Mouse (Mus musculus) neural tube, embryonic 12.5 days (tissue): ENCODE measurements at regions not wholly inside any gene's neighbourhood (a gene's known extent, or its start where the extent isn't known, plus 50 kb on each side); places are given as distances from the start of the nearest gene placed in this dataset.

Source experiments
- ATAC-seq: fragments of 200-750 bp; cut with Nextera tagmentation; 2 replicates; pipeline ENCODE4 v1.8.0; 2017; ENCODE audit warnings: low read depth, mild to moderate bottlenecking, moderate TSS enrichment, moderate library complexity; ENCODE audit not compliant: low FRiP score
- H3K27ac ChIP-seq: fragments of 300-500 bp; sonication (generic); 2 replicates; pipeline ENCODE4 v1.5.1; 2016
- H3K27me3 ChIP-seq: fragments of 300-500 bp; sonication (generic); replicated peaks from 2 replicates; pipeline ENCODE4 v1.6.1; 2016; ENCODE audit warnings: mild to moderate bottlenecking
- H3K36me3 ChIP-seq: fragments of 300-500 bp; sonication (generic); 2 replicates; pipeline ENCODE4 v1.6.1; 2016; ENCODE audit warnings: mild to moderate bottlenecking
- H3K4me1 ChIP-seq: fragments of 300-500 bp; sonication (generic); 2 replicates; pipeline ENCODE4 v1.6.1; 2016
- H3K4me2 ChIP-seq: fragments of 300-500 bp; sonication (generic); replicated peaks from 2 replicates; pipeline ENCODE4 v1.6.1; 2016; ENCODE audit warnings: mild to moderate bottlenecking
- H3K4me3 ChIP-seq: fragments of 300-500 bp; sonication (generic); 2 replicates; pipeline ENCODE4 v1.5.1; 2016
- H3K9ac ChIP-seq: fragments of 300-500 bp; sonication (generic); 2 replicates; pipeline ENCODE4 v1.6.1; 2016; ENCODE audit warnings: mild to moderate bottlenecking
- H3K9me3 ChIP-seq: fragments of 300-500 bp; sonication (generic); 2 replicates; pipeline ENCODE4 v1.6.1; 2016; ENCODE audit warnings: mild to moderate bottlenecking
- WGBS: fragments of 180-500 bp; shearing (Covaris S2); methylation state at CpG from one replicate; pipeline ENCODE4 v1.1.7; 2016; 5-methylcytosine and 5-hydroxymethylcytosine counted together

DNA sequence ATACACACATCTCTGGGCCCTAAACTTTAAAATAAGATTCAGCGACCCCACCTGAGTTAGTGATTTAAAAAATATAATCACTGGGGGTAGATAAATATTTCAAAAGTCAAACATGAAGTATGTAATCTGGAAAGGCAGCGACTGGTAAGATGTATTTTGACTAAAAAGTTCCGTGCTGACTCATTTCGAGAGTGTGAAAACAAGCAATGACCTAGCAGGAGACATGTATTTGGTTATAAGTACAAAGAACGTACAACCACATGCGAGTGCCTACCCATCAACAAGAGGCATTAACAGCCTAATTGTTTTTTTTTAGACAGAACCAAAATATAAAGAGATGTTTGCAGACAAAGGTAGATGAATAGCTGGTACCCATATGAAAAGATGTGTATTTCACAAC is 57.0 kb upstream of the Pkdcc start:
- Histone ChIP-seq H3K9me3 (no peaks in the 10 kb centered on the region), H3K4me1 (peaks cover 11% of the 10 kb centered on the region), H3K36me3 (no peaks in the 10 kb centered on the region), H3K4me2 (no peak overlapping the region), H3K27ac (no peak overlapping the region), H3K4me3 (no peak overlapping the region), H3K27me3 (0 out of 2 replicates have a peak, but pooled peaks cover 2% of the 10 kb centered on the region), H3K9ac (no peak overlapping the region)
- WGBS, result 84% methylated on average over 6 of the region's 6 CpGs
- ATAC-seq, result no peak

- H3K36me3 ChIP-seq, result no peaks in the 10 kb centered on the region
- no peak overlapping the region for H3K9ac ChIP-seq
- H3K27ac ChIP-seq, result no peak overlapping the region
- H3K4me1 ChIP-seq, result peaks cover 11% of the 10 kb centered on the region
- H3K27me3 ChIP-seq, result 0 out of 2 replicates have a peak, but pooled peaks cover 2% of the 10 kb centered on the region
- WGBS, result 84% methylated on average over 10 of the region's 10 CpGs
- H3K4me2 ChIP-seq, result no peak overlapping the region
- H3K4me3 ChIP-seq, result no peak overlapping the region
- no peak for ATAC-seq
- no peaks in the 10 kb centered on the region for H3K9me3 ChIP-seq
Observed at GRCm38 (mm10) chr17:83158652-83159051, 56.4 kb upstream of the Pkdcc start.

- Histone ChIP-seq H3K9me3 (no peaks in the 10 kb centered on the region), H3K4me1 (peaks cover 11% of the 10 kb centered on the region)
Observed at GRCm38 (mm10) chr17:83159634-83160033, 55.5 kb upstream of the Pkdcc start.

GRCm38 (mm10) chr17:83160296-83160695 is 54.8 kb upstream of the Pkdcc start:
- no peak overlapping the region for H3K4me3 ChIP-seq
- no peaks in the 10 kb centered on the region for H3K36me3 ChIP-seq
- H3K27ac ChIP-seq, result no peak overlapping the region
- 87% methylated on average over 4 of the region's 4 CpGs for WGBS
- no peak overlapping the region for H3K9ac ChIP-seq
- no peaks in the 10 kb centered on the region for H3K9me3 ChIP-seq
- no peak for ATAC-seq
- peaks cover 2% of the 10 kb centered on the region; the same call in 1 of the 2 replicates for H3K27me3 ChIP-seq
- peaks cover 11% of the 10 kb centered on the region for H3K4me1 ChIP-seq
- no peak overlapping the region for H3K4me2 ChIP-seq

More at GRCm38 (mm10) chr17:83159634-83160033, 55.5 kb upstream of the Pkdcc start:
- no peak for ATAC-seq
- no peak overlapping the region for H3K4me3 ChIP-seq
- no peak overlapping the region for H3K27ac ChIP-seq
- WGBS, result 84% methylated on average over 4 of the region's 4 CpGs
- H3K27me3 ChIP-seq, result peaks cover 2% of the 10 kb centered on the region; the same call in 1 of the 2 replicates
- H3K36me3 ChIP-seq, result no peaks in the 10 kb centered on the region
- no peak overlapping the region for H3K4me2 ChIP-seq
- no peak overlapping the region for H3K9ac ChIP-seq

- no peak overlapping the region for H3K9ac ChIP-seq
- WGBS, result 85% methylated on average over 2 of the region's 2 CpGs
- H3K4me1 ChIP-seq, result peaks cover 9% of the 10 kb centered on the region
- peaks cover 2% of the 10 kb centered on the region; the same call in 1 of the 2 replicates for H3K27me3 ChIP-seq
- no peaks in the 10 kb centered on the region for H3K36me3 ChIP-seq
- H3K4me2 ChIP-seq, result no peak overlapping the region
- ATAC-seq, result no peak
- no peak overlapping the region for H3K27ac ChIP-seq
- H3K4me3 ChIP-seq, result no peak overlapping the region
- no peaks in the 10 kb centered on the region for H3K9me3 ChIP-seq
Observed at GRCm38 (mm10) chr17:83161731-83162130, 53.4 kb upstream of the Pkdcc start.

DNA sequence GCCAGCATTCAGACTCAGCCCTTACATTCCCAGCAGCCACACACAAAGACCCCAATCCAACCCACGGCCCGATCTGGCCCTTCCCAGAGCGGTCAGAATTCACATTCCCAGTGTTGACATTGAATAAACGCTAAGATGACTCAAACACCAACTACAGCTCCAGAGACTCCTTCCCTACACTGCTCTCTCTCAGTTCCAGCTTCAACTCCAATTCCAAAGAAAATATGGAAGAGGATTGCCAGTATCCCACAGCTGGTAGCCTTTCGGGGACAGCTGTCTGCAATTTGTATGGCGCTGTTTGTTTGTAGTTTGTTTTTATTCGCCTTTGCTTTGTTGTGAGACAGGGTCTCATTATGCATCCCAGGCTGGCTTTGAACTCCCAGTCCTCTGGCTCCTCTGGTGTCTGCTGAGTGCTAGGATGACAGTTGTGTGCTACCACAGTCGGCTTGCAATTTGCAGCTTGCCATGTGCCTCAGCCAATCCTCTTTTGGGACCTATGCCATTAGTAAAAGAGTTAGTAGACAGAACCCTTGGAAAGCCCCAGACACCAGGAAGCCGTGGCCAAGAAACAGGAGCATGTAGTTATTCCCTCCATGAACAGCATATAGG is 51.0 kb upstream of the Pkdcc start:
- ATAC-seq, result no peak
- Histone ChIP-seq H3K27me3 (peaks cover 2% of the 10 kb centered on the region; the same call in 1 of the 2 replicates), H3K4me2 (no peak overlapping the region), H3K9me3 (no peaks in the 10 kb centered on the region), H3K9ac (no peak overlapping the region), H3K4me3 (no peak overlapping the region), H3K27ac (no peak overlapping the region), H3K4me1 (peaks cover 15% of the 10 kb centered on the region), H3K36me3 (no peaks in the 10 kb centered on the region)
- WGBS, result 34% methylated on average over 9 of the region's 9 CpGs

DNA sequence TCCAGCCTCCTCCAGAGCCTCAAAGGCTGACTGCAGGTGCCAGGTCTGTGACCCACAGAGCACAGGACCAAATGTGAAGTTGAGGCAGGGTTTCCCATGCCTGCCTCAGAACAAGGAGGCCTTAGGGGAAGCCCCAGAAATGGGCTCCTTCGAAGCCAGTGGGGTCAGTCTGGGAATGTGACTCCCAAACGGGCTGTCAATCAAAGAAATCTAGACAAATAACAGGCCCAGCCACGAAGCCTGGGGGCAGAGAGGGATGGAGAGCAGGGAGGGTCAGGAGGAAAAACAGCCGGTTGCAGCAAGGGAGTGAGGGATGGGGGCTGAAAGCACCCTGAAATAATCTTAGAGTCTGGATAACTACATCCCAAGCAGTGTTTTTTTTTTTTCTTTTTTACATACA is 50.4 kb upstream of the Pkdcc start:
- 28% methylated on average over 4 of the region's 4 CpGs for WGBS
- Histone ChIP-seq H3K36me3 (no peaks in the 10 kb centered on the region), H3K27ac (no peak overlapping the region)

DNA sequence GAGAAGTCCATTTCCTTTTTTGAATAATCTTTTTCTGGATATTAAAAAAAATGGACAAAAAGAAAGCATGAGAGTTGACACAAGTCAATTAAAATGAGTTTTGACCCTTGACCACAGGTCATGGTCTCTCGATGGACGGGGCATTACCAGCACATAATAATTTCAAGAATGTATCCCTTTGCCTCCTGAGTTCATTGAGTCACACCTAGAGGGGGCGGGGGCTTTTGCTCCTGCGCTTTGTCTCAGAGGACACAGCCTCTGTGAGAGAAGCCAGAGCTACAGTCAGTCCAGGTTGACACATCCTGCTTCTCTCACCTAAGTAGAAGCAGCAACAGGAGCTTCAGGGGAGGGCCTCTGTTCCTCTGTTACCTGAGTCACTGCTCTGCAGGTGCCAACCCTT is 50.0 kb upstream of the Pkdcc start:
- Histone ChIP-seq H3K4me3 (no peak overlapping the region), H3K9ac (no peak overlapping the region), H3K36me3 (no peaks in the 10 kb centered on the region), H3K4me1 (peaks cover 15% of the 10 kb centered on the region), H3K9me3 (no peaks in the 10 kb centered on the region), H3K27me3 (peaks cover 2% of the 10 kb centered on the region; the same call in 1 of the 2 replicates), H3K4me2 (no peak overlapping the region), H3K27ac (no peak overlapping the region)
- ATAC-seq, result no peak
- 68% methylated on average over 4 of the region's 4 CpGs for WGBS

More for the DNA sequence above, 50.4 kb upstream of the Pkdcc start:
- Histone ChIP-seq H3K9me3 (no peaks in the 10 kb centered on the region), H3K4me3 (no peak overlapping the region), H3K9ac (no peak overlapping the region), H3K4me2 (no peak overlapping the region), H3K4me1 (peaks cover 15% of the 10 kb centered on the region), H3K27me3 (peaks cover 2% of the 10 kb centered on the region; the same call in 1 of the 2 replicates)
- no peak for ATAC-seq
